Mouse (Mus musculus): ENCODE measurements around the gene Gpatch1. TPM values are rescaled to one million over a fixed set of nuclear protein-coding genes. Genes with fewer than 3 reads are reported as not detected.

Gene Gpatch1
- total RNA-seq, 1 experiment, result 11.0 TPM

DNA sequence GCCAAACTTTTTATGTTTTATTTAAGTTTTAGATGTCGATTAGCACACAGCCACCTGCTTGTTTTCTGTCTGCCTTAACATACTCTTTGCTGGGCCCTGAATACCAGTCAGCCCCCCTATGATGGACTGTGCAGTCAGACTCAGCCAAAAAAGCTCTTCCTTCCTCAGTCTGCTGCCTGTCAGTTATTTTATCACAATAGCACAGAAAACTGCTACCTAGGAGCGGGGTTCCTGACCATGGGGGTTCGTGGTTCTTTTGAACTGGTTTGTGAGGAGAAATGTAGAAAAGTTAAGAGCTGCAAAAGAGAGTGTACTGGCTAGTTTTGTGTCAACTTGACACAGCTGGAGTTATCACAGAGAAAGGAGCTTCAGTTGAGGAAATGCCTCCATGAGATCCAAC lies 39.3 kb downstream of the Gpatch1 start:
- no peak overlapping the region for H3K27ac ChIP-seq (ENCODE audit: insufficient read depth, low read depth, low read length, poor library complexity, severe bottlenecking)
- no peaks in the 10 kb centered on the region for H3K9me3 ChIP-seq (ENCODE audit: control insufficient read depth, insufficient read depth, low read depth, low read length)
- peaks cover 13% of the 10 kb centered on the region for H3K36me3 ChIP-seq (ENCODE audit: control insufficient read depth, insufficient read depth, low read length, poor library complexity, severe bottlenecking)
- no peak overlapping the region for H3K9ac ChIP-seq (ENCODE audit: insufficient read depth, low read depth, low read length, poor library complexity, severe bottlenecking)
- no peak for TF ChIP-seq ZC3H11A (IDR thresholded peaks at IDR 0.05; ENCODE audit: borderline replicate concordance, low read depth, low read length)
- no peak for TF ChIP-seq HCFC1 (IDR thresholded peaks at IDR 0.05; ENCODE audit: borderline replicate concordance, insufficient read depth, low read length)
- TF ChIP-seq MAFK (IDR thresholded peaks at IDR 0.05; ENCODE audit: insufficient read depth, low read depth, low read length), result no peak
- TF ChIP-seq CHD2 (IDR thresholded peaks at IDR 0.05; ENCODE audit: low read depth, low read length), result no peak
- no peak for TF ChIP-seq ZNF384 (IDR thresholded peaks at IDR 0.05; ENCODE audit: low read depth, low read length)
- in situ Hi-C loops (cut with MboI; ENCODE audit: low sequenced_read_pairs in 2 of 2, unreplicated experiment in 2 of 2), result no loop called here
- no peak overlapping the region for H3K4me3 ChIP-seq (ENCODE audit: insufficient read depth in 1 of 2, low read depth in 1 of 2, low read length in 2 of 2, poor library complexity in 1 of 2, severe bottlenecking in 1 of 2)
- no peak for DNase-seq (ENCODE audit: low read depth, low spot score)
- no peaks in the 10 kb centered on the region for H3K4me1 ChIP-seq (ENCODE audit: control insufficient read depth in 2 of 2, insufficient read depth in 2 of 2, low read length in 2 of 2, poor library complexity in 1 of 2)

DNA sequence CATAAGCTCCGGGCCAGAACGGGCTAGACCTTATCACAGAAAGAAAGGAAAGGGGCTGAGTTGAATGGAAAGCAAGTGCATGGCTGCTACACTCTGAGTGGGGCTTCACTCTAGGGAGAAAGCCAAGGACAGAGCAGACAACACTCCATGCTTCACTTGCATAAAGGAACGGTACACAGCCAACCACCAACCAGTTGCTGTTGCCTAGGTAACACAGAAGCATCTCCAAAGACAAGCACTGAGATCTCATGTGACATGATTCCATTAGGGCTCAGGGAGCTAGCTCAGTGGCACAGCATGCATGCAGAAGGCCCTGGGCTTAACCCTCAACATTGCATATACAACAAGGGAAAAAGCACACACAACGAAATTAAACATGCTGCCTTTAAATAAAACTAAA lies 40.8 kb downstream of the Gpatch1 start:
- H3K36me3 ChIP-seq (ENCODE audit: control insufficient read depth, insufficient read depth, low read length, poor library complexity, severe bottlenecking), result peaks cover 8% of the 10 kb centered on the region

GRCm38 (mm10) chr7:35269443-35270024 lies 48.7 kb downstream of the Gpatch1 start:
- no peaks in the 10 kb centered on the region for H3K36me3 ChIP-seq (ENCODE audit: control insufficient read depth, insufficient read depth, low read length, poor library complexity, severe bottlenecking)
- TF ChIP-seq MAFK (IDR thresholded peaks at IDR 0.05; ENCODE audit: insufficient read depth, low read depth, low read length) (no peak), ZC3H11A (IDR thresholded peaks at IDR 0.05; ENCODE audit: borderline replicate concordance, low read depth, low read length) (no peak), CHD2 (IDR thresholded peaks at IDR 0.05; ENCODE audit: low read depth, low read length) (peak; percentile 64)
- no peaks in the 10 kb centered on the region for H3K9me3 ChIP-seq (ENCODE audit: control insufficient read depth, insufficient read depth, low read depth, low read length)
- peak overlapping the region; percentile 60 for H3K9ac ChIP-seq (ENCODE audit: insufficient read depth, low read depth, low read length, poor library complexity, severe bottlenecking)
- H3K27ac ChIP-seq (ENCODE audit: insufficient read depth, low read depth, low read length, poor library complexity, severe bottlenecking), result 0 out of 2 replicates have a peak overlapping the region, but pooled peaks have one; percentile 24
- H3K4me1 ChIP-seq (ENCODE audit: control insufficient read depth in 2 of 2, insufficient read depth in 2 of 2, low read length in 2 of 2, poor library complexity in 1 of 2), result peaks cover 2 to 7% of the 10 kb centered on the region in 2 experiments; a peak in 1 of 4 replicates
- H3K4me3 ChIP-seq (ENCODE audit: insufficient read depth in 1 of 2, low read depth in 1 of 2, low read length in 2 of 2, poor library complexity in 1 of 2, severe bottlenecking in 1 of 2), result peak overlapping the region; percentile 41; a peak in 3 of 4 replicates
- in situ Hi-C loops (cut with MboI; ENCODE audit: low sequenced_read_pairs in 2 of 2, unreplicated experiment in 2 of 2), result no loop called here
- peak; percentile 69 for DNase-seq (ENCODE audit: low read depth, low spot score)

More for the DNA sequence above, 40.8 kb downstream of the Gpatch1 start:
- TF ChIP-seq ZC3H11A (IDR thresholded peaks at IDR 0.05; ENCODE audit: borderline replicate concordance, low read depth, low read length) (no peak), MAFK (IDR thresholded peaks at IDR 0.05; ENCODE audit: insufficient read depth, low read depth, low read length) (no peak), HCFC1 (IDR thresholded peaks at IDR 0.05; ENCODE audit: borderline replicate concordance, insufficient read depth, low read length) (no peak), CHD2 (IDR thresholded peaks at IDR 0.05; ENCODE audit: low read depth, low read length) (no peak), ZNF384 (IDR thresholded peaks at IDR 0.05; ENCODE audit: low read depth, low read length) (no peak)
- Histone ChIP-seq H3K9me3 (ENCODE audit: control insufficient read depth, insufficient read depth, low read depth, low read length) (no peaks in the 10 kb centered on the region), H3K9ac (ENCODE audit: insufficient read depth, low read depth, low read length, poor library complexity, severe bottlenecking) (no peak overlapping the region), H3K27ac (ENCODE audit: insufficient read depth, low read depth, low read length, poor library complexity, severe bottlenecking) (no peak overlapping the region), H3K4me3 (ENCODE audit: insufficient read depth in 1 of 2, low read depth in 1 of 2, low read length in 2 of 2, poor library complexity in 1 of 2, severe bottlenecking in 1 of 2) (no peak overlapping the region), H3K4me1 (ENCODE audit: control insufficient read depth in 2 of 2, insufficient read depth in 2 of 2, low read length in 2 of 2, poor library complexity in 1 of 2) (no peaks in the 10 kb centered on the region)
- in situ Hi-C loops (cut with MboI; ENCODE audit: low sequenced_read_pairs in 2 of 2, unreplicated experiment in 2 of 2), result no loop called here
- no peak for DNase-seq (ENCODE audit: low read depth, low spot score)

GRCm38 (mm10) chr7:35267841-35268240 lies 50.4 kb downstream of the Gpatch1 start:
- H3K4me1 ChIP-seq (ENCODE audit: control insufficient read depth in 2 of 2, insufficient read depth in 2 of 2, low read length in 2 of 2, poor library complexity in 1 of 2), result peaks cover 2 to 7% of the 10 kb centered on the region in 2 experiments; a peak in 1 of 4 replicates
- no peak overlapping the region for H3K4me3 ChIP-seq (ENCODE audit: insufficient read depth in 1 of 2, low read depth in 1 of 2, low read length in 2 of 2, poor library complexity in 1 of 2, severe bottlenecking in 1 of 2)
- H3K9ac ChIP-seq (ENCODE audit: insufficient read depth, low read depth, low read length, poor library complexity, severe bottlenecking), result no peak overlapping the region
- no peak overlapping the region for H3K27ac ChIP-seq (ENCODE audit: insufficient read depth, low read depth, low read length, poor library complexity, severe bottlenecking)
- in situ Hi-C loops (cut with MboI; ENCODE audit: low sequenced_read_pairs in 2 of 2, unreplicated experiment in 2 of 2), result no loop called here
- TF ChIP-seq ZC3H11A (IDR thresholded peaks at IDR 0.05; ENCODE audit: borderline replicate concordance, low read depth, low read length), result no peak
- no peak for TF ChIP-seq HCFC1 (IDR thresholded peaks at IDR 0.05; ENCODE audit: borderline replicate concordance, insufficient read depth, low read length)
- TF ChIP-seq CHD2 (IDR thresholded peaks at IDR 0.05; ENCODE audit: low read depth, low read length), result no peak
- no peak for TF ChIP-seq ZNF384 (IDR thresholded peaks at IDR 0.05; ENCODE audit: low read depth, low read length)
- TF ChIP-seq MAFK (IDR thresholded peaks at IDR 0.05; ENCODE audit: insufficient read depth, low read depth, low read length), result no peak
- DNase-seq (ENCODE audit: low read depth, low spot score), result no peak
- H3K36me3 ChIP-seq (ENCODE audit: control insufficient read depth, insufficient read depth, low read length, poor library complexity, severe bottlenecking), result no peaks in the 10 kb centered on the region
- H3K9me3 ChIP-seq (ENCODE audit: control insufficient read depth, insufficient read depth, low read depth, low read length), result no peaks in the 10 kb centered on the region

Data from ES-E14 (cell line).